Mouse (Mus musculus): Measurements from ENCODE around the gene Hapln2.

Hapln2 gene

DNA sequence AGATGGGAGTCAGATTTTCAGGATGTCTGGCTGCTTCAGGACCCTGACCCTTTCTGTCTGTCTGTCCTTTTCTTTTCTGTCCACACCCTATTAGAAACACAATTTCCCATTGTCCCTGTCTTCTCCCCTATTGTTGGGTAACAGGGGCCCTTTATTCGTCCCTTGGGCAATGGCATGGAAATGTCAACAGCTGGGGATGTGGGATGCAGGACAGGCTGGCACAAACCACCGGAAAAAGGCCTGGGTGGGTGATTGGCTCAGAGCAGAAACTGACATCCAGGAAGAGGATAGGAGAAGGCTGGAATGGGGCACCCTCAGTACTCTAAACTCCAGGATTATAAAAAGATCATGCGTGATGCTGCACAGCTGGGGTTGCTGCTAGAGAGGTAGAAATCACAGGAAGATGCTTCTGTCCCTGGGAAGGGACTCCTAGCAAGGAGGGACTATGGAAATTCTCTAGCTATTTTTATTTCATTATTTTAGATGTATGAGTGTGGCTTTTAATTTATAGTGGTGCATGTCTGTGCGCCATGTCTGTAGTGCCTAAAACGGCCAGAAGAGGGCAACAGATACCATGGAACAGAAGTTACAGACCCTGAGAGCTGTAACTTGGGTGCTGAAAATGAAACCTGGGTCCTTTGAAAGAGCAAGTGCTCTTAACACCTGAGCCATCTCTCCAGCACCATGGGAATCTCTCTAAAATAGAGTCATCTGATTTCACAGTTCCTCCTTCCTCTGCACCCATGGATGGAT is at the start of gene Hapln2:
TSS of gene Hapln2 (minus strand) at position 150 of the 753 bp plus-strand sequence.
- peak; percentile 44 for DNase-seq (ENCODE audit: low read depth)

DNA sequence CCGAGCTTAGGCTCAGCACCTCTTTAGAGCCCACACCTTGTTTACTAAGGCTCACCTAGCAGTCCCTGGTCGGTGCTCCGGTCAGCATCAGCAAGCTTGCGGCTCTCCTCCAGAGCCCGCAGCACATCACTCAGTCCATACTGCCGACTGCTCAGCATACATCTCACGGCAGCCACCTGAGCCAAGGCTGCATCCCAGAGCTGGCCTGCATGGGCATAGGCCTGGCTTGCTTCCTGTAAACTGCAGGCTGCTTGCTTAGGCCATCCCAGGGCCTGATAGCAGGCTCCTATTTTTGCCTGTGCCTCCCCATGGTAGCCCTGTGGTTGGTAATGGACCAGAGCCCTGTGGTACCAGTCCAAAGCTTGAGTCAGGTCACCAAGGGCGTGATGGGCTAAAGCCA is 47.4 kb upstream of the Hapln2 start:
- no peak for DNase-seq (ENCODE audit: low read depth)

DNA sequence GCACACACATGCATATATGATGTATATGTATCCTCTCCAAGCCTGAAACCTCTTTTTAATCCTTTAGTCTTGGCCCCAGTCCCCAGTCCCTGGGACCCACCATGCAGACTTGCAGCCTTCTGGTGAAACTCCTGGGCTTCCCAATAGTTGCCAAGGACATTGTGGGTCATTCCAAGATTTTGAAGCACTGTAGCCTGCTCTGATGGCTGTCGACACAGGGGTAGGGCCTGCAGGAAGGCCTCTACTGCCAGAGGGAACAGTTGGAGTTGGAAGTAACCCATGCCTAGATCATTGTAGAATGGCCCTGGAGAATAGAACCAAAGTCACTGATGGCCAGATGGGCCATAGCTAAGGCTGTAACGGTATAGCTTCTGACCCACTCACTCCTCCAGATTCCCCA is 47.0 kb upstream of the Hapln2 start:
- DNase-seq (ENCODE audit: low read depth): no peak

DNA sequence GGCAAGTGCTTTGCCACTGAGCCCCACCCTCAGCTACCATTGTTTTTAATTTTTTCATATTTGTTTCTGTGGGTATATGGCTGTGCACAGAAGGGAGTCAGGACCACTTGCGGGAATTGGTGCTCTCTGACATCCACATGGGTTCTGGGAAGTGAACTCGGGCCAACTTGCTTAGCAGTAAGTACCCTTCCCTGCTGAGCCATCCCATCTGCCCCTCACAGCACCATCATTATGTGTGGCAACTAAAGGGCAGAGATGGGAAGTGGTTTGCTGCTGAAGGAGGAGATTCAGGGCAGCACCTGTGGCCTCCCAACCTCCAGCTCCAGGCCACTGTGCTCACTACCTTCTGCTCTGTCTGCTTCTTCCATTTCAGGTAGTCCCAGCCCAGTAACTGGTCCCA is 46.2 kb upstream of the Hapln2 start:
- no peak for DNase-seq (ENCODE audit: low read depth)

DNA sequence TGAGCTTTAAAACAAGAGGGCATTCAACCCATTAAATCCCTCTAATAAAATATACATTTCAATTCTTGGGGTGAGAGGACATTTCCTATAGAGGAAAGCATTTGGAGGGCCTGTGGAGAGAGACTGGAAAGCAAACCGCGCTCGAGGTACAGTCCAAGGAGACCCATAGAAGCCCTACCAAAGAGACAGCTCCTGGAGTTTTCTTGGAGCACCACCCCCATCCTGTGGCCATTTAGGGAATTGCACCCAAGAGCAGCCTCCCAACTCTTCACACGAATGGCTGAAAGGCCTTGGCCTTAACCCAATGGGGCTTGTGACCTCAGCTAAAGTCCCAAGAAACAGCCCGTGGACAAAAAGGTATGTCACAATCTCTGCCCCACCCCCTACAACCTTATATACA is 44.4 kb upstream of the Hapln2 start:
- DNase-seq (ENCODE audit: low read depth): peak; percentile 81

DNA sequence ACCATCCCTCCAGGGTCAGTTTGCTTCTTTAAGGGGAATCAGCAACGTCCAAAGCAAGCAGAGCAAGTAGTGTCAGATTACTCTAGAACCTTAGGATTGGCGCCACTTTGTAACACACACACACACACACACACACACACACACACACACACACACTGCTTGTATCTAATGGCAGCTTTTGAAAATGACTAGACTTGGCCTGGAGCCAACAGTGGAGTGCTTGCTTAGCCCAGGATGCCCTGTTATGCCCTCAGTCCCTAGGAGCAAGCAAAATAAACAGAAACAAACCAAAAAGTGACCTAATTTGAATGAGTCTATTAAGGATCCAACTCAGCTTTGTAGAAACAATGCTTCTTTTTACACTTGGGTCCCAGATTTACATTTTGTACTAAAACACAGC is 41.0 kb upstream of the Hapln2 start:
- peak; percentile 56 for DNase-seq (ENCODE audit: low read depth)

DNA sequence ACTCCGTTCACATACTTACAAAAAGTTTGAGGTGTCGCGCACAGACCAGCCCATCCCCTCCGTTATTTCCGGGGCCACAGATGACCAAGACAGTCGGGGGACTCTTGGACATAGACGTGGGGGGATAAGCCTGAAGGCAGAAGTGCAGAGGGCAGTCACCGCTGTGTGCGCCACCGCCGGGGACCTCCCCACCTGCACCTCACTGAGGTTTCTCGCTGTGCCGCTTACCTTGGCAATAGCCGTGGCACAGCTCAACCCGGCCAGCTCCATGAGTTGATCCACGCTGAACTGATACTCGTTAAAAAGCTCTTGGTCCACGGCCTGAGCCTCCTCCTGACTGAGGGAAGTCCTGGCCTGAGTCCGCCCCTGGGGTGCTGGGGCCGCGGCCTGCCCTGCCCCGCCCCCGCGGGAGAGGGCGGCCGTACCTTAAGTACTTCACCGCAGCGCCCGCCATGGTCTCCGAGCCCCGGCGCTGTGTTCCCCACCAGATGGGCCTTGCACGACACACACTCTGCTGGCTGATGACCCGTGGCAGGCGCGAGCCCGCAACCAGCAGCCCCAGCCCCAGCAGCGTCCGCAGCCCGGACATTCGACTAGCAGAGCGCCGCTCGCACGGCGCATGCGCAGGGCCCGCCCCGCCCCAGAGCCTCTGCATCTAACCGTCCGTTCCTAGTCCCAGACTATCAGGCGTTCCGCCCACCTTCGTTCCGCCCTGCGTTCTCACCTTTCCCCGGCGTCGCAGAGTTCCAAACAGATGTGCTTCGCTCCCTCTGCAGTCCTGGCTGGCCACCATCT is 30.7 kb upstream of the Hapln2 start, which contains the start of gene Naxe:
TSS of gene Naxe (minus strand) at position 594 of the 795 bp plus-strand sequence.
- peak; percentile 91 for DNase-seq (ENCODE audit: low read depth)

DNA sequence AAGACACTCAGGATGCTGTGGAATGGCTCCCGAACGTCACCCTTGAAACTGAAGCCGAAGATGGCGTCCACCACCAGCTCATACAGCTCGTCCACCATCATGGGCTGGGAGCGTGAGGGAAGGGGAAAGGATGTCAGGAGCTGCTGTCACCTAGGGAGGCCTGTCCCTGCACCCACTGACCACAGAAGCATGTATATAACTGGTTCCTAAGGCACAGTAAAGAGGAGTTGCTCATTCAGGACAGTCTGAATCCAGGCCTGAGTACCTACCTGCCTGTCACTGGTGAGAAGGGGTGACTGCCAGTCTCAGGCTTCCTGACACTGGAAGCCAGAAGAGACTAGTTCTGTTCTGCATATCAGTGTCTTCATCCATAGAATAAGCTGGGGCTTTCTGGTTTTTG is 29.6 kb upstream of the Hapln2 start:
- peak; percentile 6 for DNase-seq (ENCODE audit: low read depth)

DNA sequence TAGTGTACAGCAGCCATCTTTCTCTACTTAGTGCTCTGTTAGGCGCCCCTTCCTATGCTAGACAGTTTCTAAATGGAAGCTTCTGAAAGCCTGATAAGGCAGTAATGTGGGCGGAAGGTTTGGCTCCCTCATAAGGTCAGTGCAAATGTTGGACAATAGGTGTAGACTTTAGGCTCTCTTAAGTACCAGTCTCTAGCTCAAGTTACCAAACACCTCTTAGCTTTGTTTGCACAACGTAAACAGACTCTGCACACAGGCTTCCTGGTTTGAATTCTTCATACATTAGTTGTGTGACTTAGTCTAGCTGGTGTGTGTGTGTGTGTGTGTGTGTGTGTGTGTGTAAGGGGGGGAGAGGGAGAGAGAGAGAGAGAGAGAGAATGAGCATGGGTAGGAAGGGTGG is 22.1 kb upstream of the Hapln2 start:
- no peak for DNase-seq (ENCODE audit: low read depth)

DNA sequence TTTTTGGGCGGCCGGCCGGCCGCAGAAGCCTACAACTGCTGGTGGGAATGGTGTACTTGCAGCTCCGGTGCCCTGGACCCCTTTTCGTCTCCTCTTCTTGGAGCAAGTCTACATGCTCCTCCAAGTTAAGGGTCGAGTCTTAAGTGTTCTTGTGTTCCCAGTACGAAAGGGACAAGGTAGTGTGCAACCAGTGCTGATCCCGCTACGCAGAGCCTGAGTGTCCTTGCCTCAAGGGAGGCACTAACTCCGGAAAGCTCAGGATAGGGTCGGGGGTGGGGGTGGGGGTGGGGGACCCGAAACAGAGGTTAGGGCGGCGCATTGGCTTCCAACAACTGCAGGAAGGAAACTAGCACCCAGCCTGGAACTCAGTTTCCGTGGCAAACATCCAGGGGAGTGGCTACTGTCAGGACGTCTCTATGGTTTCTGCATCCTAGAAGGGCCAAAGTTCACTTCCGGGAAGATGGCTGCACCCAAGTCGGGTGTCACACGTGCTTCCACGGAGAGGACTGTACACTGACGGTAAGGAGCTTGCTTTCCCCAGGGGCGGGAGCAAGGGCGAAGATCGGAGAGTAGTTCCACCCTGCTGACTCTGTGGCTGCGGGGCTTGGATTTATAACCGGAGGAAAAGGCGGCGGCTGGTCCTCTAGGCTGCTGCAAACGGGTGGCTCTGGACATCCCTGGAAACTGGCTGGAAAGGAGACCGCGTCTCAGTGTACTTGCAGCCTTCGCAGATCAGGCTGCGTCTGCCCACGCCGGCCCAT is 15.5 kb upstream of the Hapln2 start, which contains the start of gene Gpatch4:
TSS of gene Gpatch4 (plus strand) at position 448 of the 761 bp plus-strand sequence.
- peak; percentile 96 for DNase-seq (ENCODE audit: low read depth)

DNA sequence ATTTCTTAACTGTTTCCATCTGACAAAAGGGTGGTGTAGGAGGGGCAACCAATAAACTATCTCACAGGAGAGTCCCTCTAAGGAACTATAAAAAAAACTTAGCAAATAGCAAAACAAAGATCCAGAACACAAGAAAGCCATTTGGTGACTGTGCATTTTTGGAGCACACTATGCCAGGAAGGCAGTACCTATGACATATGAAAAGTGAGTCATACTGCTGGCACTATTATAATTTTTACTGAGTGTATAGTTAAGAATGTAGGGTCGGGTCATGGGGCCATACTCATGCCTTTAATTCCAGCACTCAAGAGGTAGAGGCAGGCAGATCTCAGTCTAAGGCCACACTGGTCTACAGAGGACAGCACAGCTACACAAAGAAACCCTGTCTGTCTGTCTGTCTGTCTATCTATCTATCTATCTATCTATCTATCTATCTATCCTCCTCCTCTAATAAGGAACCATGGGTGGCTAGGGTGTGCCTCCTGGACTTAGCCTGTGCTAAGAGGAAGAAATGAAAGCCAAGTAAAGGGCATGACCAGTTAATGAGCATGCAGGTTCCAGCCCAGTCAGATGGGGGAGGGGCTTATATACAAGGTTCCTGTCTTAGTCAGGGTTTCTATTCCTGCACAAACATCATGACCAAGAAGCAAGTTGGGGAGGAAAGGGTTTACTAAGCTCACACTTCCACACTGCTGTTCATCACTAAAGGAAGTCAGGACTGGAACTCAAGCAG is 8.3 kb upstream of the Hapln2 start:
- DNase-seq (ENCODE audit: low read depth): peak; percentile 53

DNA sequence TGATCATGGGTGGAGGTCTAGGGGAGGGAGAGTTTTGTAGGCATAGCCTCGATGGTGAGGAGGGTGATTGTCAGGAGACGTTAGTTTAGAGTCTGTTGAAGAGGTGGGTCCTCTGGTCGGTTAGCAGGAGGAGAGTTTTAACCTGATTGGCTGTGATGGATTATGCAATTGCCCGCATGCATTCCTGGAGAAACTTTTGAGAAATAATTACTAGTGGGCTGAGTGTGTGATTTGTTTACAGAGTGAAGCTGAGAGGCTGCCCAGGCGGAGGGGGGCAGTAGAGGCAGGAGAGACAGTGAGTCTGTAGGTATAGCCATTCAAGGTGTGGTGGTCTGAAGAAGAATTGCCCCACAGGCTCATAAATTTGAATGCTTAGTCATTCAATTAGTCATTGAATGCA is 6.1 kb upstream of the Hapln2 start:
- DNase-seq (ENCODE audit: low read depth): no peak

DNA sequence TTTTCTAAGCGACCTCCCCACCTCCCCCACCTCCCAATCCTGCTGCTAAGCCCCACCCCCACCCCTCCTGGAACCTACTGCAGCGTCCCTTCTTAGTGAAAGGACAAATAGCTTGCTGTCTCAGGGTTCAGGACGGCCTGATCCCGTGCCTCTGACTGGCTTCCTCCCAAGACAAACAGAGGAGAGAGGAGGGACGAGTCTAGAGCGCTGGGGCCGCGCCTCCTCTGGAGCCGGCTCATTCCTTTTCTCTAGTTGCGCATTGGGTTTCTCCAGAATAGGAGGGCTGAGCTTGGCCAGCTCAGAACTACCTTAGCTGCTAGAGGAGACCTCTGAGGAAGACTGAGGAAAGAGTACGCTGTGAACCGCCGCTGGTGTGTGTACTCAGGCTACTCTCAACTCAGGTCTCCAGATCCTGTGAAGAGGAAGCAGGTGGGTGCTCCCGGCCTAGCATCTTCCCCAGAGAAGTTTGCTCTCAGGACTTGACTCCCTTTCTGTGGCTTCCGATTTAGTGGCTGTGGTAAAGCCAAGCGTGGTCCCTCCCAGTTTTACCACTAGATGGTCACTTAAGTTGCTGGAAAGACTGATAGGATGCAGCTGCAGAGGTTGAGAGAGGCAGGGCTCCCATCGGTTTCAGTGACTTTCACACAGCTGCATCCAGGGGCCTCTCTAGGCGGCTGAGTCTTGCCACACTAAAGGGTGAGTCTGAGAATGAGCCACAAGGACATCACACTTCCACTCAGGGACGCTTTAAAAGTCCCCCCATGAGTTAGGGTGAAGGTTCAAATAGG is 3.4 kb upstream of the Hapln2 start:
- DNase-seq (ENCODE audit: low read depth): peak; percentile 67

DNA sequence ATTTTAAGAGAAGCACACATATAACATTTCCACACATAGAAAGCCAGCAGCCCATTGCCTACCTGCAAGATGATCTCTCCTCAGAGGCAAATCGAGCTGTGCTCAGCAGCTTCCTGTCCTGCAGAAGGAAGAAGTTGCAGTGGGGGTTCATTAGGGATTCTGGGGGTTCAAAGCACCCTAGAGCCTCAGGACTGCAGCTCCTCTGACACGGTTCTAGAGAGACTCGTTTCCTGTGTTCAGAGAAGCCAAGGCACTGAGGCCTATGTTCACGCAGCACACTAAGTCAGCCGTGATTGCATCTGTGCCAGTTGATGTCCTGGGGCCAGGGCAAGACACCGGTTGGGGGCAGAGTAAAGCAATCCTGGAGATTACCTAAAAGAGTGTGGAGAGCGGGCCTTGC is 560 bp downstream of the Hapln2 start:
- DNase-seq (ENCODE audit: low read depth): no peak

DNA sequence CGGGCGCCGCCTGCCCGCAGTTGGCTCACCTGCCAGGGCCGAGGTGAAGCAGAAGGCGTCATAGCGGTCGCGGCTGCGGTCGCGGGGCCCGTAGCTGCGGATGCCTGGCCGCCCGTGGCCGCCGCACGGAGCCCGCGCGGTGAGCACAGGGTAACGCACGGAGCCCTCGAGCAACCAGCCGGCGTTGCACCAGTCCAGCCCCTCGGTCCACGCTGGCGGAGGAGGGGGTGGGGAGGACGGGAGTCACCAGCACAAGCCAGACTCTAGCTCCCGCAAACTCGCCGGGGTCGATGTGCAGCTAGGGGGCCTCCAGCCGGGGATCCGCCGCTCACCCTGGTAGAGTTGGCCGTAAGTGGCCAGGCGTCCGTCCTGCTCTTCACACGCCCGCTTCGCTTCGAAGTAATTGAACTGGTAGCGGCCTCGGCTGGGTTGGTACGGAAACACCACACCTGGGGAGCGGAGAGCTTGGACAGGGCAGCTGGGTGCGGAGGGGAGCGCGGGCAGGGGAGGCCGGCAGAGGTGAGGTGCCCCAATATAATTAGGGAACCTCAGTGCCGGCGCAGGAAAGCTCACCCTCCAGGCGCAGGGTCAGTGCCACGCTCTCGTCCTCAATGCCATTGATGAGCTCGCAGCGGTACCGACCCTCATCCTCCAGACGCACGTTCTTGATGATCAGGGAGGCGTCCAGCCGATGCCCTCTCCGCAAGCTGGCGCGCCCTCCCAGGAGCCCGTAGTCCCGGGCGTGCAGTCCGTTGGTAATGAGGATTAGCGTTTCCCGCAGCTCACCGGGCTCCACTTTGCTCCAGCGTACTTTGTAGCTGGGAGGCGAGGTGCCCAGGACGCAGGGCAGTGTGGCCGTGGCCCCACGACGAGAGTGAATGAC is 4.0 kb downstream of the Hapln2 start:
- DNase-seq (ENCODE audit: low read depth): no peak

DNA sequence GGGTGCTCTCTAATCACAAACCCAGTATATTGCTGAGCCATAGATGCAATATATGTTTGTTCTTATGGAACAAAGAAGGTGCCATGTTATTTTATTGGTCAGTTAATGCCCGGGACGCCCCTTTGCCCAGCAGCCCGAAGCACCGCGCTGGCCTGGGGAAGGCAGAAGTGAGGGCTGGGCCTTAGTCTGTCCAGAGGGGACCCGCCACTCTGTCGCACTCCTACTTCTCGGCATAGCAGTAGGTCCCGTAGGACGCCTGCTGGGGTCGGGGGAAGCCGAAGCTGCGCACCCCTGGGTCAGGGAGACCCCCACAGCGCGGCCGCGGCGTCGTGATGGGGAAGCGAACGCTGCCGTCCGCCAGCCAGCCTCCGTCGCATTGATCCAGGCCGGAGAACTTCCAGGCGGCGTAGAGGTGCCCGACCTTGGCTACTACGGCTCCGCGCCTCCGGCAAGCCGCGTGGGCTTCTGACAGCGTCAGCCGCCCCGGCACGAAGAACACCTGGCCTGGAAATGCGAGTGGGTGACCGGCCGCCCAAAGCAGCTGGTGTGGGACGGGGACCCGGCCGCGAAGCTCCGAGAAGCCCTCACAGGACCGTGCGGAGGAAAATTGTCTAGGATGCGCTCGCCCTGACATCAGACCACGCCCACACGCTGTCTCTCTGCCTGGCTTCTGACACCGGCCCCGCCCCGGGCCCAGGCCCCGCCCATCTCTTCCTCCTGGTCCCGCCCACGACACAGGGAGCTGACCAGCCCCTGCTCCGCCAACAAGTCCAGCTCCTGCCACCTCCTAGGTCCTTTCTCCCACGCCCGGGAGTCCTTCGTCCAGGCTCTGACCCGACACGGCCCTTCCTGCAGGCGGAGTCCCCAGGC is 4.8 kb downstream of the Hapln2 start:
- DNase-seq (ENCODE audit: low read depth): no peak

DNA sequence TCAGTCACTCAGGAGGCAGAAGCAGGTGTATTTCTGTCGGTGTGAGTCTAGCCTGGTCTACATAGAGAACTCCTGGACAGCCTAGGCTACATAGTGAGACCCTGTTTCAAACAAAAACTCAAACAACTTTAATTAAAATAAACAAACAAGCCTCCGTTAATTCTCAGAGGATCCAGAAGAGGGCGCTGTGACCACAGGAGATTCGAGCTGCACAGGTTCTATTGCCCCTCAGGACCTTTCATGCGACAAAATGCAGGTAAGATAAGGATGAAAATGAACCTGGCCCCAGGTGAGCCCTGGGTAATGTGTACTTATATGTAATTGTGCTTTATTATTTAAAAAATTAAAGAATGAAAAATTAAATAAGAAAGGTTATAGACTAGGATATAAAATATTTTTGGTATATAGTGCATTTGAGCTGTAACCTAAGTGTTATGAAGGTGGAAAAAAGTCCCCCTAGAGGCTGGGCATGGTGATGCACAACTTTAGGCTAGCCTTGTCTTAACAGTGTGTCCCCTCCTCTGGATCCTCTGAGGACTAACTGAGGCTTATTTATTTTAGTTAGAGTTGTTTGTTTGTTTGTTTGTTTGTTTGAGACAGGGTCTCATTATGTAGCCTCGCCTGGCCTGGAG is 16.6 kb downstream of the Hapln2 start:
- DNase-seq (ENCODE audit: low read depth): peak; percentile 77
